Mouse (Mus musculus): ENCODE results near the gene Asxl1. TPM values are rescaled to one million over a fixed set of nuclear protein-coding genes. Genes with fewer than 3 reads are reported as not detected.

The Asxl1 gene
- polyA plus RNA-seq, 1 experiment from 2014 or later, result 11.6 TPM

DNA sequence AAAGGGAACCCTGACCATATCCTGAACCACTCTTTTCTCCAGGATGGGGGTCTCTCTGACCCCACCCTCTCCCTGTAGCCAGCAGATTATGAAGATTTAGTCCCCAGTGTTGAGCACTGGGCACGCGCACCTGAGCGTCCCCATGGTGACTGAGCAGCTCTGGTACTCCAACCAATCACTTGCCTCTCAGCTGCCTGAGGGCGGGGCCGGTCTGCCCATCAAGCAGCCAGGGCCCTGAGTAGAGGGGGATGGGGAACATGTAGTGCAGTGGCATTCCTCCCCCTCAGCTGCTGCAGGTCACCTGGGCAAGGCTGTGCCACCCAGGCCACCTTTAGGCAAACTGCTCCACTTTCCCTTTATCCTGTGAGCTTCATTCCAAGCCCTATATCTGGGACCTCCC lies 76.4 kb downstream of the Asxl1 start:
- Histone ChIP-seq H3K27ac (ENCODE audit: low read length) (no peak overlapping the region), H3K27me3 (ENCODE audit: insufficient read depth, low read length) (no peaks in the 10 kb centered on the region), H3K9ac (replicated peaks; ENCODE audit: low read length) (no peak overlapping the region), H3K36me3 (ENCODE audit: insufficient read depth, low read length) (peaks cover 34% of the 10 kb centered on the region), H3K9me3 (ENCODE audit: low read length) (no peaks in the 10 kb centered on the region), H3K4me1 (ENCODE audit: insufficient read depth, low read length) (peaks cover 34% of the 10 kb centered on the region), H3K4me3 (ENCODE audit: low read length) (no peak overlapping the region), H3K4me2 (replicated peaks; ENCODE audit: low read depth, low read length) (no peak overlapping the region)
- peak; percentile 52; the same call in 1 of the 2 replicates for ATAC-seq (ENCODE audit: low FRiP score, low TSS enrichment)
- 41% methylated on average over 5 of the region's 5 CpGs for WGBS

DNA sequence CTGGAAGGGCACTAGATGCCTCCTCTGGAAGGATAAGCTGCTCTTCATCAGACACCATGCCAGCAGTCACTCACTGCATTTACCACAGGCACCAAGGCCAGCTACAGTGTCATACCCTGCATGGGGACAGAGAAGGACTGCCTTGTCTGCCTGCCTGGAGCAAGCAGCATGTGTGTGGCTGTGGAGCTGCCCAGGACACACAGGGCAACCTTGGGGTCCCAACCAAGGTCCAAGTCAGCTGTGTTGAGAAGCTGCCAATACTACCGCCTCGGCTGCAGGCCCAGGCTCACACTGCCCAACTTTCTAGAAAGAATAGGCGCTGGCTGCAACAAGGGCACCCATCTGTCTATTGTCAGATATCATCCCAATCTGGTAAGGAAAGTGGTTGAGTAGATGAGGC lies 77.5 kb downstream of the Asxl1 start:
- no peak overlapping the region for H3K27ac ChIP-seq (ENCODE audit: low read length)
- H3K4me1 ChIP-seq (ENCODE audit: insufficient read depth, low read length), result peaks cover 35% of the 10 kb centered on the region
- no peak overlapping the region for H3K4me3 ChIP-seq (ENCODE audit: low read length)
- H3K4me2 ChIP-seq (replicated peaks; ENCODE audit: low read depth, low read length), result no peak overlapping the region
- H3K9ac ChIP-seq (replicated peaks; ENCODE audit: low read length), result no peak overlapping the region
- no peak for ATAC-seq (ENCODE audit: low FRiP score, low TSS enrichment)
- no peaks in the 10 kb centered on the region for H3K9me3 ChIP-seq (ENCODE audit: low read length)
- peaks cover 24% of the 10 kb centered on the region for H3K36me3 ChIP-seq (ENCODE audit: insufficient read depth, low read length)
- no peaks in the 10 kb centered on the region for H3K27me3 ChIP-seq (ENCODE audit: insufficient read depth, low read length)
- WGBS, result 86% methylated on average over 3 of the region's 3 CpGs

DNA sequence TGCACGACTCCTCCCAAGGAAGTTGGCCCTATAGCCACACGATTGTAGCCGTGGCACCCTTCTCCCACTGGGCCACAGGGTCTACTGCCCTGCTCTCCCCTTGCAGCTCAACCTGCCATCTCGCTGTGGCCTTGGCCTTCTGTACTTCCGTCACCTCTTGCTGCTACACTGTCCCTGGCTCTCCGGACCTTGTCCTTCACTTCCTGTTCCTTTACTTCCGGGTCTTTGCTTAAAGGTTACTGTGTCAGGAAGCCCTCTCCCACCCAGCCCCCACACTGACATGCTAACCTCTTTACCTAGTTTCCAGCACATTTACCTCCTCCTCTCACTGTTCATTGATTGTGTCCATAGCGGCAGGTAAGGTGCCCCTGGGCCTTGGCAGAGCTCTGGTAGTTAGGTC lies 78.9 kb downstream of the Asxl1 start:
- Histone ChIP-seq H3K4me2 (replicated peaks; ENCODE audit: low read depth, low read length) (no peak overlapping the region), H3K27me3 (ENCODE audit: insufficient read depth, low read length) (no peaks in the 10 kb centered on the region), H3K9me3 (ENCODE audit: low read length) (no peaks in the 10 kb centered on the region), H3K9ac (replicated peaks; ENCODE audit: low read length) (no peak overlapping the region), H3K4me1 (ENCODE audit: insufficient read depth, low read length) (peaks cover 35% of the 10 kb centered on the region), H3K4me3 (ENCODE audit: low read length) (no peak overlapping the region), H3K36me3 (ENCODE audit: insufficient read depth, low read length) (peaks cover 18% of the 10 kb centered on the region), H3K27ac (ENCODE audit: low read length) (peak overlapping the region; percentile 41)
- WGBS, result 66% methylated on average over 8 of the region's 8 CpGs
- no peak for ATAC-seq (ENCODE audit: low FRiP score, low TSS enrichment)

DNA sequence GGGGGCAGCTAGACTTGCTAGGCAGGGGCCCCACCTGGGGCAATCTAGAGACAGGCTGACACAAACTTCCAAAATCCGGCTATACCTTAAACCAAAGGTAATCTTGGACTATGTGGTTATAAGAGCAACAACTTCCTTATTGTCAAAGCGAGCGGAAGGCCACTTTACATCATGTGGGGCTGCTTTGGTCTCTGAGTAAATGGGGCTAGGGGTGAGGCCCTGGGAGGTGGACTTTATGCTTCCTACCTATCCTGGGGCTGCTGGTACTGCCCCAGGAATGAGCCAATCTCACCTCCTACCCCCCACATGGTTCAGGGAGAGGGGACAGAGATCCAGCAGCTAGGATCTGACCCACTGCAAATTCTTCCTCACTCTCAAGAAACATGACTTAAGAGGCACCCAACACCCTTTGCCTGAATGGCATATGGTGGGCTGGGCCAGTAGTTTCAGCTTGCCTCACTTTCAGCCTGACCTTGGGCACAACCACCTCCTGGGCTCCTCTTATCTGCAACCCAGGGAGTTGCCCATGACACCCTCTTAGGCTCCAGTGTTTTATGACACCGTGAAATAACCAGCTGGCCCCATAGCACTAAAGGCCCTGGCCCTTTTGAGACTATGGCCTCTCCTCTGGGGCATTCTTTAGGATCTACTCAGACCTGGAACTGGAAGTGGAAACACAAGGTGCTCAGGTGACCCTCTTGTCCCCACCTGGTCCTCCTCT lies 79.7 kb downstream of the Asxl1 start:
- Histone ChIP-seq H3K4me2 (replicated peaks; ENCODE audit: low read depth, low read length) (no peak overlapping the region), H3K27ac (ENCODE audit: low read length) (peak overlapping the region; percentile 41), H3K4me3 (ENCODE audit: low read length) (no peak overlapping the region), H3K27me3 (ENCODE audit: insufficient read depth, low read length) (no peaks in the 10 kb centered on the region), H3K9ac (replicated peaks; ENCODE audit: low read length) (no peak overlapping the region), H3K9me3 (ENCODE audit: low read length) (no peaks in the 10 kb centered on the region), H3K4me1 (ENCODE audit: insufficient read depth, low read length) (peaks cover 35% of the 10 kb centered on the region), H3K36me3 (ENCODE audit: insufficient read depth, low read length) (peaks cover 10% of the 10 kb centered on the region)
- 70% methylated on average over 4 of the region's 4 CpGs for WGBS
- no peak for ATAC-seq (ENCODE audit: low FRiP score, low TSS enrichment)

DNA sequence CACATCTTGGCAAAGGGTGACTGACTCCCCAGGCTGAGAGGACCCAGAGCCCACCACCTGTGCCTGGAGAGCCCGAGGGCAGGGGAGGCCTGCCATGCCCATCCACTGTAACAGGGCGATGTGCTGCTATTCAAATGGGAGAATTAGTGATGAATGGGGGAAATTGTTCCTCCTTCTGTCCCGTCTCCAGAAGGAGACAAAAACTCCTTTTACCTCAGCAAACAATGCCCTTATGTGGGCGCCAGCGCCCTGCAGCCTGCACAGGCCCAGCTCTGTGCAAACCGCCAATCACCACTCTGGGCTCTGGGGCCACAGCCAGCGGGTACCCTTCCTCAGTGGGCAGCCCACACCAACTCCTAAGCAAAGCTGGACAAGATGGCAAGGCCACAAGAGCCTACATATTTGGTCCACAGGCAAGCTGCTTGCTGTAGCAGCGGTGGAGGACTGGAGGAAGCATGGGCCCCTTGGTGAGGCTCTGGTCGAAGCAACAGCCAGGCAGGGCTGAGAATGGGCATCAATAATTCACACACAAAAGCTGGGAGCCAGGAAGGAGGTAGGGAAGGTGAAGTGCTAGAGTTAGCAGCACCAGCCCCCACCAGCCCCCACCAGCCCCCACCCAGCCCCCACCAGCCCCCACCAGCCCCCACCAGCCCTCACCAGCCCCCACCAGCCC lies 80.5 kb downstream of the Asxl1 start:
- Histone ChIP-seq H3K27ac (ENCODE audit: low read length) (peak overlapping the region; percentile 41), H3K9me3 (ENCODE audit: low read length) (no peaks in the 10 kb centered on the region), H3K27me3 (ENCODE audit: insufficient read depth, low read length) (no peaks in the 10 kb centered on the region), H3K4me3 (ENCODE audit: low read length) (no peak overlapping the region), H3K36me3 (ENCODE audit: insufficient read depth, low read length) (peaks cover 9% of the 10 kb centered on the region; the same call in 1 of the 2 replicates), H3K4me1 (ENCODE audit: insufficient read depth, low read length) (peaks cover 35% of the 10 kb centered on the region), H3K9ac (replicated peaks; ENCODE audit: low read length) (no peak overlapping the region), H3K4me2 (replicated peaks; ENCODE audit: low read depth, low read length) (no peak overlapping the region)
- 73% methylated on average over 9 of the region's 9 CpGs for whole genome bisulfite sequencing
- ATAC-seq (ENCODE audit: low FRiP score, low TSS enrichment), result no peak

DNA sequence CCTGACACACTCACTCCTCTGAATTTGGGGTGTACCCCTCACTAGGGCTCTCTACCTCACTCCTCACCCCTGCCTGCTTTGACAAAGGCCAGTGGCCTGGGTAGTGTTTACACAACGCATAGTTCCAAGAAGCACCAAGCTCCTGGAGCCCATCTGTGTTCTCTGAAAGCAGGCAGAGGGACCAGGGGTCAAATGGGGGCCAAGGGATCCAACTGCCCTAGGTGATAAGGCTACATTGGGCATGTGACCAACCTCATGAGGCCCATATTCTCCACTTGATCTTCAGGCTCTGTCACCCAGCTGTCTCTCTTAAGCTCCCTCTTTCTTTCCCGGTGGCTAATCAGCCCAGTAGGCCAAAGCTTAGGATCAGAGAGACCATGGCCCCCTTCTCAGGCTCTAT lies 81.3 kb downstream of the Asxl1 start:
- Histone ChIP-seq H3K4me3 (ENCODE audit: low read length) (no peak overlapping the region), H3K9ac (replicated peaks; ENCODE audit: low read length) (no peak overlapping the region), H3K4me1 (ENCODE audit: insufficient read depth, low read length) (peaks cover 38% of the 10 kb centered on the region), H3K4me2 (replicated peaks; ENCODE audit: low read depth, low read length) (no peak overlapping the region), H3K27me3 (ENCODE audit: insufficient read depth, low read length) (no peaks in the 10 kb centered on the region), H3K27ac (ENCODE audit: low read length) (no peak overlapping the region; the same call in 1 of the 2 replicates), H3K9me3 (ENCODE audit: low read length) (no peaks in the 10 kb centered on the region), H3K36me3 (ENCODE audit: insufficient read depth, low read length) (peaks cover 13% of the 10 kb centered on the region; the same call in 1 of the 2 replicates)
- WGBS, result 13% methylated on average over 2 of the region's 2 CpGs
- no peak for ATAC-seq (ENCODE audit: low FRiP score, low TSS enrichment)

DNA sequence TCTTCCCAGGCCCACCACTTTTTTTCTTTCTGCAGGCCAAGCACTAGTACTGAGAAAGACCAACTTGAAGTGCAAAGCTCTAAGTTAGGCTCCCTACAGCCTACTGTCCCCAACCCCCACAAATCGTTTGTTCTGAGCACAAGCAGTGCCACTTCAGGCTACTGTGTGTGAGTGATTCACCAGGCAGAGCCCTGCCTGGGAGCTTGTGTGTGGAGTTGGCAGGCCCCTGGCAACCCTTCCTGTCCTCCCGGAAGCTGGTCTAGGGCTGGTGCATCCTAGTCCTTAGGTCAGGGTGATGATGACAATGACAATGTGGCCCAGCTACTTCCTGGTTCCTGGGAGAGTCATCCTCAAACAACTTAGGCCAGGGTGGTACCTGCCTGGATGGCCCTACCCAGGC lies 82.9 kb downstream of the Asxl1 start:
- no peak overlapping the region for H3K4me3 ChIP-seq (ENCODE audit: low read length)
- no peaks in the 10 kb centered on the region for H3K27me3 ChIP-seq (ENCODE audit: insufficient read depth, low read length)
- 64% methylated on average over 2 of the region's 2 CpGs for WGBS
- ATAC-seq (ENCODE audit: low FRiP score, low TSS enrichment), result no peak
- peaks cover 13% of the 10 kb centered on the region; the same call in 1 of the 2 replicates for H3K36me3 ChIP-seq (ENCODE audit: insufficient read depth, low read length)
- H3K27ac ChIP-seq (ENCODE audit: low read length), result no peak overlapping the region
- H3K4me1 ChIP-seq (ENCODE audit: insufficient read depth, low read length), result peaks cover 39% of the 10 kb centered on the region
- H3K9me3 ChIP-seq (ENCODE audit: low read length), result no peaks in the 10 kb centered on the region
- H3K4me2 ChIP-seq (replicated peaks; ENCODE audit: low read depth, low read length), result no peak overlapping the region
- no peak overlapping the region for H3K9ac ChIP-seq (replicated peaks; ENCODE audit: low read length)

DNA sequence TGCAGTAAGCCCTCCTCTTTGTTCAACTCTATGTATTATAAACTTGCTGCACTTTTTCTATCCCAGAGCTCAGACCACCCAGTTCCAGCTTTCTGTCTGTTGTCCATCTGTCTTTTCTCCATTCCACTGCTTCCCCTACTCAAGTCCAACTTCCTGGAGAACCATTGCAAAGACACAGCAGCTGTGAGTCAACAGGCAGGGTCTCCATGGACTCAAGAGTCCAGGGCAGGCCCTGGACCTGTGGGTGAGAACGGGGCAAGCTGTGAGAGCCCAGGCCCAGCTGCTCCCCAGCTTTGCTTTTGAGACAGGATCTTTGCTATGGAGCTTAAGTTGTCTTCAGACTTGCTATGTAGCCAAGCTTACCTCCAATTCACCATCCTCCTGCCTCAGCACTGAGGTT lies 84.9 kb downstream of the Asxl1 start:
- Histone ChIP-seq H3K9ac (replicated peaks; ENCODE audit: low read length) (no peak overlapping the region), H3K4me3 (ENCODE audit: low read length) (no peak overlapping the region), H3K36me3 (ENCODE audit: insufficient read depth, low read length) (peaks cover 13% of the 10 kb centered on the region; the same call in 1 of the 2 replicates), H3K4me2 (replicated peaks; ENCODE audit: low read depth, low read length) (no peak overlapping the region), H3K9me3 (ENCODE audit: low read length) (no peaks in the 10 kb centered on the region), H3K27ac (ENCODE audit: low read length) (no peak overlapping the region), H3K4me1 (ENCODE audit: insufficient read depth, low read length) (peaks cover 50% of the 10 kb centered on the region), H3K27me3 (ENCODE audit: insufficient read depth, low read length) (no peaks in the 10 kb centered on the region)
- no peak for ATAC-seq (ENCODE audit: low FRiP score, low TSS enrichment)
- WGBS, result 80% methylated on average over 1 of the region's 1 CpGs

DNA sequence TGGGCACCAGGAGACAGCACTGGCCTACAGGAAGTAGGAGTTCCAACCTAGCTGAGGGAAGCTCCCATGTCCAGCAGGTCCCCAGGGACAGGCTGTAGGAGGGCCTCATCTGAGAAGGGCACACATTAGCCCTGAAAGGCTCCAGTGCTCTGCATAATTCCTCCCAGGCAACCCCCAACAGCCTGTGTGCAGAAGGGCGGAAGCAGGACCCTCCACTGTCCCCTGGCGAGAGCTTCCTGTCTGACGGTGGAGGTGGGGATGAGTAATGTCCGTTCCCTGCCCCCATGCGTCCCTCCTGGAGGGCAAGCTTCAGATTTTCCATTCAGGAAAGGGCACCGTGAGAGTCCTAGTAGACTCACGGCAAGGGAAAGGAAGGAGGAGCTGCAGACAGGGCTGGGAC lies 86.9 kb downstream of the Asxl1 start:
- peaks cover 59% of the 10 kb centered on the region for H3K4me1 ChIP-seq (ENCODE audit: insufficient read depth, low read length)
- 0 out of 2 replicates have a peak overlapping the region, but pooled peaks have one; percentile 4 for H3K9ac ChIP-seq (replicated peaks; ENCODE audit: low read length)
- H3K4me2 ChIP-seq (replicated peaks; ENCODE audit: low read depth, low read length), result no peak overlapping the region
- H3K36me3 ChIP-seq (ENCODE audit: insufficient read depth, low read length), result peaks cover 13% of the 10 kb centered on the region; the same call in 1 of the 2 replicates
- H3K4me3 ChIP-seq (ENCODE audit: low read length), result no peak overlapping the region
- peak overlapping the region; percentile 85 for H3K27ac ChIP-seq (ENCODE audit: low read length)
- WGBS, result 19% methylated on average over 7 of the region's 7 CpGs
- H3K27me3 ChIP-seq (ENCODE audit: insufficient read depth, low read length), result no peaks in the 10 kb centered on the region
- peak; percentile 50 for ATAC-seq (ENCODE audit: low FRiP score, low TSS enrichment)
- H3K9me3 ChIP-seq (ENCODE audit: low read length), result no peaks in the 10 kb centered on the region

DNA sequence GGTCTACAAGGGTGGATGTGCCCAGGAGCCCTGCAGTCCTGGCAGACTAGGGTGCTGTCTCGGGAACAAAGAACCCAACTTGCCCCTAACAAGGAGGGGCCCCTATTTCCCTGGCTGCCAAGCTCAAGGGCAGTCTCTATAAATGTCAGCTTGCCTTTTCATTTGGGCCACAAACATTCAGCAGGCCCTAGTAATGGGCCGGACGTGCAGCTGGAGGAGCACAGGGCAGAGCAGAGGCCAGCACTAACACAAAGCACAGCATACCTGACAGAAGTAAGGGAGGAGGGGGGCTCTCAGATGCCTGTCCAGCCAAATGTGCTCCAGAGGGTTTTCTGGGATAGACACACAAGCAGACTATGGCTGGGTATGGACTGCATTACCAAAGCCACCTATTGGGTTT lies 88.2 kb downstream of the Asxl1 start:
- Histone ChIP-seq H3K9ac (replicated peaks; ENCODE audit: low read length) (no peak overlapping the region), H3K36me3 (ENCODE audit: insufficient read depth, low read length) (peaks cover 11% of the 10 kb centered on the region; the same call in 1 of the 2 replicates), H3K4me1 (ENCODE audit: insufficient read depth, low read length) (peaks cover 72% of the 10 kb centered on the region), H3K9me3 (ENCODE audit: low read length) (no peaks in the 10 kb centered on the region), H3K27me3 (ENCODE audit: insufficient read depth, low read length) (no peaks in the 10 kb centered on the region), H3K27ac (ENCODE audit: low read length) (peak overlapping the region; percentile 54; the same call in 1 of the 2 replicates), H3K4me2 (replicated peaks; ENCODE audit: low read depth, low read length) (no peak overlapping the region), H3K4me3 (ENCODE audit: low read length) (no peak overlapping the region)
- ATAC-seq (ENCODE audit: low FRiP score, low TSS enrichment), result no peak
- 43% methylated on average over 3 of the region's 3 CpGs for WGBS
